Mouse (Mus musculus): ENCODE results near the gene Dap. TPM values are rescaled to one million over a fixed set of nuclear protein-coding genes. Genes with fewer than 3 reads are reported as not detected.

Dap gene
- polyA plus RNA-seq, 1 experiment from 2014 or later, result 65.1 TPM

- H3K4me3 ChIP-seq (ENCODE audit: low read depth, low read length), result no peak overlapping the region
- no peak overlapping the region for H3K4me2 ChIP-seq
- H3K27me3 ChIP-seq (ENCODE audit: control insufficient read depth, insufficient read depth, low read length), result no peaks in the 10 kb centered on the region
- H3K27ac ChIP-seq (ENCODE audit: low read depth, low read length), result no peak overlapping the region
- H3K9me3 ChIP-seq (replicated peaks; ENCODE audit: control insufficient read depth, low read length), result no peaks in the 10 kb centered on the region
- H3K36me3 ChIP-seq (ENCODE audit: control insufficient read depth, insufficient read depth, low read length), result no peaks in the 10 kb centered on the region
- peaks cover 10% of the 10 kb centered on the region for H3K4me1 ChIP-seq (ENCODE audit: control insufficient read depth, insufficient read depth, low read length)
- no peak for ATAC-seq (replicated peaks; ENCODE audit: insufficient number of reproducible peaks, low FRiP score, low TSS enrichment)
- 84% methylated on average over 4 of the region's 4 CpGs for WGBS (ENCODE audit: insufficient replicate concordance)
- no peak overlapping the region for H3K9ac ChIP-seq (ENCODE audit: low read depth, low read length)
These were observed 29.8 kb downstream of the Dap start for GRCm38 (mm10) chr15:31253963-31254362.

GRCm38 (mm10) chr15:31254939-31255535 lies 30.9 kb downstream of the Dap start:
- no peak overlapping the region for H3K4me2 ChIP-seq
- no peaks in the 10 kb centered on the region for H3K9me3 ChIP-seq (replicated peaks; ENCODE audit: control insufficient read depth, low read length)
- H3K27me3 ChIP-seq (ENCODE audit: control insufficient read depth, insufficient read depth, low read length), result no peaks in the 10 kb centered on the region
- 82% methylated on average over 9 of the region's 9 CpGs for WGBS (ENCODE audit: insufficient replicate concordance)
- no peak for ATAC-seq (replicated peaks; ENCODE audit: insufficient number of reproducible peaks, low FRiP score, low TSS enrichment)
- H3K9ac ChIP-seq (ENCODE audit: low read depth, low read length), result no peak overlapping the region
- H3K36me3 ChIP-seq (ENCODE audit: control insufficient read depth, insufficient read depth, low read length), result no peaks in the 10 kb centered on the region
- H3K27ac ChIP-seq (ENCODE audit: low read depth, low read length), result no peak overlapping the region
- peaks cover 10% of the 10 kb centered on the region for H3K4me1 ChIP-seq (ENCODE audit: control insufficient read depth, insufficient read depth, low read length)
- no peak overlapping the region for H3K4me3 ChIP-seq (ENCODE audit: low read depth, low read length)

- no peak overlapping the region for H3K4me3 ChIP-seq (ENCODE audit: low read depth, low read length)
- H3K9me3 ChIP-seq (replicated peaks; ENCODE audit: control insufficient read depth, low read length), result no peaks in the 10 kb centered on the region
- ATAC-seq (replicated peaks; ENCODE audit: insufficient number of reproducible peaks, low FRiP score, low TSS enrichment), result no peak
- peak overlapping the region; percentile 15; the same call in 1 of the 2 replicates for H3K27ac ChIP-seq (ENCODE audit: low read depth, low read length)
- H3K4me1 ChIP-seq (ENCODE audit: control insufficient read depth, insufficient read depth, low read length), result peaks cover 10% of the 10 kb centered on the region
- no peak overlapping the region for H3K9ac ChIP-seq (ENCODE audit: low read depth, low read length)
- H3K27me3 ChIP-seq (ENCODE audit: control insufficient read depth, insufficient read depth, low read length), result no peaks in the 10 kb centered on the region
- WGBS (ENCODE audit: insufficient replicate concordance), result 63% methylated on average over 6 of the region's 6 CpGs
- no peaks in the 10 kb centered on the region for H3K36me3 ChIP-seq (ENCODE audit: control insufficient read depth, insufficient read depth, low read length)
- H3K4me2 ChIP-seq, result no peak overlapping the region
These were observed 31.6 kb downstream of the Dap start for GRCm38 (mm10) chr15:31255762-31256161.

GRCm38 (mm10) chr15:31257329-31257728 lies 33.2 kb downstream of the Dap start:
- 91% methylated on average over 1 of the region's 1 CpGs for WGBS (ENCODE audit: insufficient replicate concordance)
- Histone ChIP-seq H3K9ac (ENCODE audit: low read depth, low read length) (no peak overlapping the region), H3K4me2 (no peak overlapping the region), H3K4me1 (ENCODE audit: control insufficient read depth, insufficient read depth, low read length) (peaks cover 7% of the 10 kb centered on the region), H3K27ac (ENCODE audit: low read depth, low read length) (no peak overlapping the region), H3K27me3 (ENCODE audit: control insufficient read depth, insufficient read depth, low read length) (no peaks in the 10 kb centered on the region), H3K36me3 (ENCODE audit: control insufficient read depth, insufficient read depth, low read length) (no peaks in the 10 kb centered on the region), H3K9me3 (replicated peaks; ENCODE audit: control insufficient read depth, low read length) (no peaks in the 10 kb centered on the region), H3K4me3 (ENCODE audit: low read depth, low read length) (no peak overlapping the region)
- ATAC-seq (replicated peaks; ENCODE audit: insufficient number of reproducible peaks, low FRiP score, low TSS enrichment), result no peak

GRCm38 (mm10) chr15:31258029-31258692 lies 34.0 kb downstream of the Dap start:
- H3K9me3 ChIP-seq (replicated peaks; ENCODE audit: control insufficient read depth, low read length), result no peaks in the 10 kb centered on the region
- no peak overlapping the region for H3K9ac ChIP-seq (ENCODE audit: low read depth, low read length)
- peaks cover 4% of the 10 kb centered on the region; the same call in 1 of the 2 replicates for H3K4me1 ChIP-seq (ENCODE audit: control insufficient read depth, insufficient read depth, low read length)
- no peak for ATAC-seq (replicated peaks; ENCODE audit: insufficient number of reproducible peaks, low FRiP score, low TSS enrichment)
- H3K4me3 ChIP-seq (ENCODE audit: low read depth, low read length), result no peak overlapping the region
- H3K27ac ChIP-seq (ENCODE audit: low read depth, low read length), result no peak overlapping the region
- 66% methylated on average over 21 of the region's 21 CpGs for WGBS (ENCODE audit: insufficient replicate concordance)
- no peaks in the 10 kb centered on the region for H3K27me3 ChIP-seq (ENCODE audit: control insufficient read depth, insufficient read depth, low read length)
- no peak overlapping the region for H3K4me2 ChIP-seq
- no peaks in the 10 kb centered on the region for H3K36me3 ChIP-seq (ENCODE audit: control insufficient read depth, insufficient read depth, low read length)

GRCm38 (mm10) chr15:31258693-31259439 lies 34.8 kb downstream of the Dap start:
- Histone ChIP-seq H3K9me3 (replicated peaks; ENCODE audit: control insufficient read depth, low read length) (no peaks in the 10 kb centered on the region), H3K4me2 (no peak overlapping the region), H3K4me1 (ENCODE audit: control insufficient read depth, insufficient read depth, low read length) (peaks cover 4% of the 10 kb centered on the region; the same call in 1 of the 2 replicates), H3K9ac (ENCODE audit: low read depth, low read length) (no peak overlapping the region), H3K36me3 (ENCODE audit: control insufficient read depth, insufficient read depth, low read length) (no peaks in the 10 kb centered on the region), H3K4me3 (ENCODE audit: low read depth, low read length) (no peak overlapping the region), H3K27ac (ENCODE audit: low read depth, low read length) (no peak overlapping the region), H3K27me3 (ENCODE audit: control insufficient read depth, insufficient read depth, low read length) (no peaks in the 10 kb centered on the region)
- WGBS (ENCODE audit: insufficient replicate concordance), result 79% methylated on average over 18 of the region's 18 CpGs
- no peak for ATAC-seq (replicated peaks; ENCODE audit: insufficient number of reproducible peaks, low FRiP score, low TSS enrichment)

GRCm38 (mm10) chr15:31261094-31261493 lies 37.0 kb downstream of the Dap start:
- 0 out of 2 replicates have a peak overlapping the region, but pooled peaks have one; percentile 16 for H3K9ac ChIP-seq (ENCODE audit: low read depth, low read length)
- no peak for ATAC-seq (replicated peaks; ENCODE audit: insufficient number of reproducible peaks, low FRiP score, low TSS enrichment)
- H3K36me3 ChIP-seq (ENCODE audit: control insufficient read depth, insufficient read depth, low read length), result no peaks in the 10 kb centered on the region
- H3K27ac ChIP-seq (ENCODE audit: low read depth, low read length), result no peak overlapping the region
- H3K4me1 ChIP-seq (ENCODE audit: control insufficient read depth, insufficient read depth, low read length), result peaks cover 1% of the 10 kb centered on the region; the same call in 1 of the 2 replicates
- H3K4me2 ChIP-seq, result no peak overlapping the region
- H3K27me3 ChIP-seq (ENCODE audit: control insufficient read depth, insufficient read depth, low read length), result no peaks in the 10 kb centered on the region
- H3K9me3 ChIP-seq (replicated peaks; ENCODE audit: control insufficient read depth, low read length), result no peaks in the 10 kb centered on the region
- 73% methylated on average over 10 of the region's 10 CpGs for WGBS (ENCODE audit: insufficient replicate concordance)
- no peak overlapping the region for H3K4me3 ChIP-seq (ENCODE audit: low read depth, low read length)

- H3K4me2 ChIP-seq, result no peak overlapping the region
- no peaks in the 10 kb centered on the region for H3K9me3 ChIP-seq (replicated peaks; ENCODE audit: control insufficient read depth, low read length)
- H3K4me1 ChIP-seq (ENCODE audit: control insufficient read depth, insufficient read depth, low read length), result no peaks in the 10 kb centered on the region; the same call in 1 of the 2 replicates
- H3K4me3 ChIP-seq (ENCODE audit: low read depth, low read length), result no peak overlapping the region
- 61% methylated on average over 9 of the region's 9 CpGs for WGBS (ENCODE audit: insufficient replicate concordance)
- no peak overlapping the region for H3K27ac ChIP-seq (ENCODE audit: low read depth, low read length)
- no peaks in the 10 kb centered on the region for H3K36me3 ChIP-seq (ENCODE audit: control insufficient read depth, insufficient read depth, low read length)
- H3K27me3 ChIP-seq (ENCODE audit: control insufficient read depth, insufficient read depth, low read length), result no peaks in the 10 kb centered on the region
- H3K9ac ChIP-seq (ENCODE audit: low read depth, low read length), result no peak overlapping the region
- ATAC-seq (replicated peaks; ENCODE audit: insufficient number of reproducible peaks, low FRiP score, low TSS enrichment), result no peak
These were observed 38.2 kb downstream of the Dap start for GRCm38 (mm10) chr15:31262361-31262760.
